Mouse (Mus musculus) adipocyte (in vitro differentiated cells): ENCODE data around the gene Bsg.
A peak's percentile ranks its signal among the peaks of the same experiment; 100 is the strongest.

Source experiments
- DNase-seq: peaks from one replicate; pipeline ENCODE4 v3.0.0-alpha.2; 2016; ENCODE audit warnings: low spot score

Bsg gene

DNA sequence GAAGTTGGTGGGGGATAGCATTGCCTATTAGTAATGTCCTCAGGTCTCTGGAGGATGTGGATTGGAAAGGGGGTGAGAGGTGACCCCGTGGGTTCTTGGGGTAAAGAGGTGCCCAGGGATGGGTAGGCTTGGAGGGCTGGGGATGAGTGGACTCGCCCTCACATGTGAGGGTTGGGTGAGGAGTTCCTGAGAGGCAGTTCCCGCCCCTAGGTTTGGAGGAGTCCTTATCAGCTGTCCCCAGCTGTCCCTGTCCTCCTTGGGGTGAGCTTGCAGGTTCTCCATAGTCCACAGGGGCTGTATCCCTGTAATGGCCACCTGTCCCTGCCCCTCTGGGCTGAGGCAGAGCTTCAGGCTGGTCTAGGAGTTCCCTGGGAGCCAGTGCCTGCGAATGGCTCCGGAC, 1.7 kb downstream of the Bsg start:
- no peak for DNase-seq

DNA sequence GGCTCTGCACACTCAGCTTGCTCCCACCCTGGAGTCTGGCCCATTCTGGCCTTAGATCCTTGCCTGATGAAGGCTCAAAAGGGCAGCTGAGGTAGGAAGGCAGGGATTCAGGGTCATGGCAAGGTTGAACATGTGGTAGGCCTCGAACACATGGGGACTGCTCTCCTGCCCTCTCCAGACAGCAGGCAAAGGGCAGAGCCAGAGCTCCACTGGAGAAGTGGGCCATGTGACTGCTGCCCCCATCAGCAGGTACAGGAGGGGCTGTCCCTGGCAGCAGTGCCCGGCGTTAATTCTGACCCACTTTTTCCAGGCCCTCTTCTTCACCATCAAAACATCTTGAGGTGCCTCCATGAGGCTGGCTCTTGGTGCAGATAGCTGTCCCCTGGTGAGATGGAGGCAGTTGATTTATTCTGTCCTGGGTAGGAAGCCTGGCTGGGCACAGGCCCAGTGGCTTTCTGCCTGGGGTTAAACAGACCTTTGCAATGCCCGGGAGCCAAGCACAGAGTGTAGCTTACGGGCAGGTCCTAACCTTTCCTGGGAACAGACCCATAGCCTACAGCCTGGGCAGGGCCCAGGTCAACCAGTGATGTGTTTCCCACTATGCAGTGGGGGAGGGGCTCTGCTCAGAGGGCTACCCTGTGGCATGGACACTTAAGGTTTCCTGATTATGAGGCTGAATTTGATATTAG, 2.3 kb downstream of the Bsg start:
- peak; percentile 64 for DNase-seq

DNA sequence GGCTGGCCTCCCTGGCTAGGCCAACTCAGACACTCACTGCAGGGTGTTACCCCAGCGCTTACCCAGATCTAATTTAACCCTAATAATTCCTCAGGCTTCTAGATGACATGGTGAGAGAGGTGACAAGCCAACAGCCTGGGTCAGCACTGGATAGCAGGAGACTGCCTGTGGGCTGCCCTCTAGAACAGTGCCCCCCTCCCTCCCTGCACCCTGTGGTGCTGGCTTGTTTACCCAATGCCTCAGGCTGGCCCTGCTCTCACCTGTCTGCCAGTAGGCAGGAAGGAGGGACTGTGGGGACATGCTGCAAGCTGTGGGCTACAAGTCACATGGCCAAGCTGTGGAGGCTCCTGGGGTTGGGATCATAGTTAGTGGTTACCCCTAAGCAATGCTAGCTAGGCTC, 2.9 kb downstream of the Bsg start:
- no peak for DNase-seq

DNA sequence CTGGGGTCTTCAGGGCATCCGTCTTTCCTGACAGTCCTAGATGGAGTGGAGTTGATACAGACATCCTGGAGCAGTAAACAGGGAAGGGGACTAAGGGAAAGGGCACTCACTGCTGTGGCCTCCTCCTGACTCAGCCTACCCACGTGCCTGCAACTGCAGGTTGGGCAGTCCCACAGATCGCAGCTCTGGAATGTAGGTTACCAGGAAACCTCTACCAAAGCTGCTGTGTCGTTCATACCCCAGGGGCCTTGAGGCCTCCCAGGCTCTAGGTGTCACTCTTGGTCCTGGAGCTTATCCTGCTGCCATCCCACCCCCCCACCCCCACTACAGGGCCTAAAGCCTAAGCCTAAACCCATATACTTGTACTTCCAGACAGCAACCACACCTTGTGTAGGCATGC, 3.5 kb downstream of the Bsg start:
- DNase-seq = no peak

DNA sequence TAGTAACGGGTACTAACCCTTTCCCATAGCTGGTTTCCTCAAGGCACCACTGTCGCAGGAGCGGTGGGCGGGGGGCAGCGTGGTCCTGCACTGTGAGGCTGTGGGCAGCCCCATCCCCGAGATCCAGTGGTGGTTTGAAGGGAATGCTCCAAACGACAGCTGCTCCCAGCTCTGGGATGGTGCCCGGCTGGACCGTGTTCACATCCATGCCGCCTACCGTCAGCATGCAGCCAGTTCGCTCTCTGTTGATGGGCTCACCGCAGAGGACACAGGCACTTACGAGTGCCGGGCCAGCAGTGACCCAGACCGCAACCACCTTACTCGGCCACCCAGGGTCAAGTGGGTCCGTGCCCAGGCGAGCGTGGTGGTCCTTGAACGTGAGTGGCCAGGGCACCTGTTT, 4.4 kb downstream of the Bsg start:
- no peak for DNase-seq

DNA sequence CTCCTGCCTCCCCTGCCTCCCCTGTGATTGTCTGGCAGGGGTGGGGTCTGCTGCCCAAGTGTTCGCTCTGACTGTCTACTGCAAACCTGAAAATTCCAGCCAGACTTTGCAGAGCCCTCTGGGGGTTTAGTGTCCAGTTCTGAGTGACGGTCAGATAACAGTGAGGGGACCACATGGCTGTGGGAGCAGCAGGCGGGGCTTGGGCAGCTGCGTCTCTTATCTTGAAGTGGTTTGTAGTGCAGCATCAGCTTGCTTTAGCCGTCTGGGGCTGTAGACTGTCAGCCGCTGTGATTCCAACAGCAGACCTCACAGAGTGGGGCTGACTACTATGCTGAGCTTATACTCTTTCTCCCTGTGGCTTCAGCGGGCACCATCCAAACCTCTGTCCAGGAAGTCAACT, 5.0 kb downstream of the Bsg start:
- DNase-seq = no peak

DNA sequence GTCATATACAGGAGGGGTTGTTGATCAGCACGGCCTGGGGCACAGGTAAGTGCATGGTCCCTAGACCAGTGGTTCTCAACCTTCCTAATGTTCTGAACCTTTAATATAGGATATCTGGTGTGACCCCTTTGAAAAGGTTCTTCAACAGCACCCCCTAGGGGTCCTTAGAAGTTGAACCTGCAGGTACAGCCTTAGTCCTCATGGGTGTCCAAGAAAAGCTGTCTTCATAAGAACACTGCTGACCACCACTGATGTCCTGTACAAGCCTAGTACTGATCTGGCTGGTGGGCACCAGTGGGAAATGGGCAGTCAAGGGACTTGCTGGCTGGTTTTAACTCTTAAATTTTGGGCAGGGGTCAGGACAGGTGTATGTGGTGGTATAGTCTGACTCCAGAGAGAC, 7.7 kb downstream of the Bsg start:
- no peak for DNase-seq

DNA sequence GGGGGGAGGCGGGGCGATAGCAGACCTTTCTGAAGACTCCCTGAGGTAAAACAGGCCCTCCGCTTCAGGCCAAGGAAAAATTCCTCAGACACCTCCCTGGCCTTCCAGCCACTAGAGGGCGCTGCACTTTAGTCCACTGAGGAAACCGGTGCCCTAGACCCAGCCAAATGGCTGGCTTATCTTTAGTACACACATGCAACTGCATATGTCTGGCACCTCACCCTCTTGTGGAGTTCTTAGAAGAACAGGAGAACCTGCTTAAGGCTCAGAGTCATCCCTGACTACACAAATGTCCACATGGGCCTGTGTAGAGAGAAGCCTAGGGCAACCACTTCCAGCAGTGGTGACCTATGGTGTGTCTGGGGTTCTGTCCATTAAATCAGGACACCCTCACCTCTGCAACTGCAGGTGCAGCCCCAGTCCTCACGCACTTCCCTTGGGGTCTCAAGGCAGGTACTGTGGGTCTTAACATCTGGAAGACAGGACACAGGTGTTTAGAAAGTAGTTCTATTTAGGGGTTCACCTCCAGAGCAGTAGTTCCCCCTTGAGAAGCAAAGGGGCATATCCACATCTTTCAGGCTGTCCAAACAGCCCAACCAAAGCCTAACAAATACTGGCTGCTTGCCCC, 8.3 kb downstream of the Bsg start:
- peak; percentile 82 for DNase-seq

DNA sequence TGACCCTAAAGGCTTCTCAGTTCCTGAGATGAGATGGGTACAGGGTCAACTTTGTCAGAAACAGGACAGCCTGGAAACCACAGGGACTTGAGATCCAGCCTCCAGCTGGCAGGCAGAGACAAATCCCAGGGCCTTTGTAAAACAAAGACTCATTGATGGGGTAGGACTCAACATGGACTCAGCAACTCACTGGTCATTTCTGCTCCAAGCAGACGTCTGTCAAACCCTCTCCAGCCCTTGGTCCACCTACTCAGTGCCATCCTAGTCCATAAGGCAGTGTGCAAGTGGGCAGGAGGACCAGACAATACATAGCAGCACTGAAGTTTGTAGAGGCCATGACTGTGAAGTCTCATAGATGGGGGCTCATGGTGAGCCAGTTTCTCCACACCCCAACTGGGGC, 8.9 kb downstream of the Bsg start:
- no peak for DNase-seq

DNA sequence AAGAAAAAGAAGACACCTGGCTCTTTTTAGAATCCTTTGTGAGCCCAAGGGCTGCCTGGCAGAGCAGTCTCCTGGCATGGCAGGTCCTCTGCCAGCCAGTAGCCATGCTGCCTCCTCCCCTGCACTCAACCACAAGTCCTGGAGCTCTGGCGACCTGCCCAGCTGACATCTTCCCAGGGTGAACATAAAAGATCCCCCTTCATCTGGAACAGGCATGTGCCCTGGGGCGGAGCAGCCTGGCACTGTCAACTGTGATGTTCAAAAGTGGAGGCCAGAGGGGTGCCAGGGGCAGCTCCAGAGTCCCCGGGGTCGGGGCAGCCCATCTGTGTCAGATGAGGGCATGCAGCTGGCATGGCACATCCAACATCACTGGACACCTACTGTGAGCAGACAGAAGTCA, 10.7 kb downstream of the Bsg start:
- DNase-seq = no peak

DNA sequence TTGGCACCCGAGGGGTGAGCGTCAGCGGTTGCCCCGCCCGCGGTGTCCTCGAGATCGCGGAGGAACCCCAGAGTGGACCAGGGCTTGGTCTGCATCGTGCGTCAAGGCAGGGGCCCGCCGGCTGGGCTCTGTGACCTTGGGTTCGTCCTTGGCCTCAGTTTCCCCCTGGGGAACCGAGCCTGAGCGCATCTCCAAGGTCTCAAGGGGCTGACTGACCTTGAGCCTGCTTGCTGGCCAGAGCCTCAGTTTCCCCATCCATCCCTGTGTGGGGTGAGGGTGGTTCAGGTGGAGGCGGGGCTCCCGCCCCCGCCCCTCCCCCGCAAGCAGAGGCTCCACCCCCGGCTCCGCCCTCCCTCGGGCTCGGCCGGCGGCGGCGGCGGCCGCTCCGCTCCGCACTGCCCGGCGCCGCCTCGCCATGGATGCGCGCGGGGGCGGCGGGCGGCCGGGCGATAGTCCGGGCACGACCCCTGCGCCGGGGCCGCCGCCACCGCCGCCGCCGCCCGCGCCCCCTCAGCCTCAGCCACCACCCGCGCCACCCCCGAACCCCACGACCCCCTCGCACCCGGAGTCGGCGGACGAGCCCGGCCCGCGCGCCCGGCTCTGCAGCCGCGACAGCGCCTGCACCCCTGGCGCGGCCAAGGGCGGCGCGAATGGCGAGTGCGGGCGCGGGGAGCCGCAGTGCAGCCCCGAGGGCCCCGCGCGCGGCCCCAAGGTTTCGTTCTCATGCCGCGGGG, 12.1 kb downstream of the Bsg start, which contains the start of gene Hcn2:
Gene Hcn2, plus strand, starts transcription at position 381 of the 734 bp plus-strand sequence.
- DNase-seq = no peak

DNA sequence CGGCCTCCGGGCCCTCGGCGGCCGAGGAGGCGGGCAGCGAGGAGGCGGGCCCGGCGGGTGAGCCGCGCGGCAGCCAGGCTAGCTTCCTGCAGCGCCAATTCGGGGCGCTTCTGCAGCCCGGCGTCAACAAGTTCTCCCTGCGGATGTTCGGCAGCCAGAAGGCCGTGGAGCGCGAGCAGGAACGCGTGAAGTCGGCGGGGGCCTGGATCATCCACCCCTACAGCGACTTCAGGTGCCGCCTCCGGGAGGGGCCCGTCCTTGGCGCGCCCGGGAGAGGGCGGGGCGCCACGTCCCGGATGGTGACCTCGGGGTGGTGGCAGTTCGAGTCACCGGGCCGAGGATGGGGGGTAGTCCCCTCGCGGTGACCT, 12.7 kb downstream of the Bsg start:
- no peak for DNase-seq

DNA sequence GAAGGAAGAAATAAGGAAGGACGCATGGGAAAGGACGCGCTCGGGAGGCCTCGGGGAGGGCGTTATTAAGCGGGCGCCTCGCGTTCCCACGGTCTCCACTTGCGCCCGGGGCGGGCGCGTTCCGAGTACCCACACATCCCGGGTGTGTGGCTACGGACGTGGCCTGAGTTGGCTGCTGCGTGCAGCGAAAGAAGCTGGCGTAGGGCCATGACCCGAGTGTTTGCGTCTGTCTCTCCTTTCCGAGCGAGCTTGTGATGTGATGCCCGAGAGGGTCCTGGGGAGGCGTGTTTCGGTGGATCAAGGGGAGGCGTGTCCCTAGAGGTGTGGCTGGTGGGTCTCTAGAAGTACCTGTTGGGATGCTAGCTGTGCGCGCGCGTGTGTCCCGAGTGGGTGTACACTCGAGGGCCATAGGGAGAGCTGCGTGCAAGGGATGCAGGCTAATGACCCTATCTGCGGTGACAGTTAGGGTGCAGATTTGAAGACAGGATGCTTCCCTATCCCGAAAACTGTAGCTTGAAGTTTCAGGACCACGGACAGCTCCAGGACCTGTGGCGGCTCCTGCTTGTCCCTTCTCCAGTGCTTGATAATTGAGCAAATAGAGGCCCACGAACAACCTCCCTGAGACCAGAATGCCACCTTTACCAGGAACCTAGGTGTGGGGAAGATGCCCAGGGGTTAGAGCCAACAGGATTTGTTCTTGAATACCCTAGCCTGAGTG, 13.5 kb downstream of the Bsg start:
- peak; percentile 83 for DNase-seq

DNA sequence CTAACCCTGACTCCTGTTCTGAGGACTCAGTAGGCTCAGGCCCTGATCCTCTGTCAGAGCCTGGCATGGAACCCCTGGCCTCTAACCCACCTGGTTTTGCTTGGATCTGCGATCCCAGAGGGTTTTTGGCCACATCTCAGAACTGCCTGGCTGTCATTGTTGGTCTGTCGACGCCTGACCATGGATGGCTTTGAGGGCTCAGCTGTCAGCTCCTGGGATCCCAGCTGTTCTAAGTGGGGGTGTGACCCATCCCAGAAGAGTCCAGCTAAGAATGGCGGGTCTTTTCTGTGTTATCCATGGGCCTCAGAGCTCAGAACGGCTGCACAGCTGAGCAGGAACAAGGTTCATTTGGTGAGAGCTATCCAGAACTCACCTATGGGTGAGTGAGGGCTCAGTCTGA, 16.8 kb downstream of the Bsg start:
- DNase-seq = no peak

DNA sequence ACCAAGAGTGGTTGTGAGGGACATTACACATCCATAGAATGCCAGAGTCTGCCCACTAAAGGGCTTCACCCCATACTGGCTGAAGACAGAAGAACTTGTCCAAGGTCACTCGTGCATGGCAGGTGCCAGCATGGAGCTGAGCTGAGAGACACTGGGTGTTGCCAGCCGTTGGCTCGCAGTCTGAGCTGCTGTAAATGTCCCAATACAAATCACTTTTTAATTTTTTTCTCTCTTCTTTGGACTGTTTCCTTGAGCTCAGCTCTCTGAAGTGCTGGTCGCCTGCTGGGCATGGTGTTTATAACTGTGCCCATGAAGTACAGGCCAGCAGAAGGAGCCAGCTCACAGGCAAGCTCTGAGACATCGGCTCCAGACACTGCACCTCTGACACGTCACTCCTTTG, 18.8 kb downstream of the Bsg start:
- peak; percentile 33 for DNase-seq

DNA sequence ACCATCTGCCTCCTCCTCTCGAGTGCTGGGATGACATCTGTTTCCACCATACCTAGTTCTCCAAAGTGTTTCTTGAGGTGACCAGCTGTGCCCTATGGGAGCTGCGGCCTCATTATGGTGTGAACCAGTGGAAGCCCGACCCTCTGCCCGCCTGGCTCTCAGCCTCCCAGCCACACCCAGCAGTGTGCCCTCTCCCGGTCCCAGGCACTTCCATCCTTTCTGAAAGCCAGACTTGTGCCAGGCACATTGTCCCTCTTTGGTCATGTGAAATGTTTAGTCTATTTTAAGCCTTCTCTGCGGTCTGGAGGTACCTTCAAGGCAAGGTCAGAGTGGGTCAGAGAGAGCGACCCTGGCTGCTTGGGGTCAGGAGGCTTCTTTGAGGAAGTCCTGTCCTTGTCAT, 19.4 kb downstream of the Bsg start:
- DNase-seq = no peak

DNA sequence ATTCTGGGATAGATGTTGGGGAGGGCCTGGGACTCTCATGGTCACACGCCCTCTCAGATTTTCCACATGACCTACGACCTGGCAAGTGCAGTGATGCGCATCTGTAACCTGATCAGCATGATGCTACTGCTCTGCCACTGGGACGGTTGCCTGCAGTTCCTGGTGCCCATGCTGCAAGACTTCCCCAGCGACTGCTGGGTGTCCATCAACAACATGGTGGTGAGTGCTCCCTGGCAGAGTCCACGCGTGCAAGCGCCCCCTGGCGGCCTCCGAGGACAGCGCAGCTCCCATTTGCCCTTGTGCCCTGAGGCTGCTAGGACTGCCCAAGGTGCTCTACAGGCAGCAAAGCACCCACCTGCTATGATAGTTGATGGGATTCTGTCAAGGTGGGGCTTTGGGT, 21.8 kb downstream of the Bsg start:
- DNase-seq = no peak

DNA sequence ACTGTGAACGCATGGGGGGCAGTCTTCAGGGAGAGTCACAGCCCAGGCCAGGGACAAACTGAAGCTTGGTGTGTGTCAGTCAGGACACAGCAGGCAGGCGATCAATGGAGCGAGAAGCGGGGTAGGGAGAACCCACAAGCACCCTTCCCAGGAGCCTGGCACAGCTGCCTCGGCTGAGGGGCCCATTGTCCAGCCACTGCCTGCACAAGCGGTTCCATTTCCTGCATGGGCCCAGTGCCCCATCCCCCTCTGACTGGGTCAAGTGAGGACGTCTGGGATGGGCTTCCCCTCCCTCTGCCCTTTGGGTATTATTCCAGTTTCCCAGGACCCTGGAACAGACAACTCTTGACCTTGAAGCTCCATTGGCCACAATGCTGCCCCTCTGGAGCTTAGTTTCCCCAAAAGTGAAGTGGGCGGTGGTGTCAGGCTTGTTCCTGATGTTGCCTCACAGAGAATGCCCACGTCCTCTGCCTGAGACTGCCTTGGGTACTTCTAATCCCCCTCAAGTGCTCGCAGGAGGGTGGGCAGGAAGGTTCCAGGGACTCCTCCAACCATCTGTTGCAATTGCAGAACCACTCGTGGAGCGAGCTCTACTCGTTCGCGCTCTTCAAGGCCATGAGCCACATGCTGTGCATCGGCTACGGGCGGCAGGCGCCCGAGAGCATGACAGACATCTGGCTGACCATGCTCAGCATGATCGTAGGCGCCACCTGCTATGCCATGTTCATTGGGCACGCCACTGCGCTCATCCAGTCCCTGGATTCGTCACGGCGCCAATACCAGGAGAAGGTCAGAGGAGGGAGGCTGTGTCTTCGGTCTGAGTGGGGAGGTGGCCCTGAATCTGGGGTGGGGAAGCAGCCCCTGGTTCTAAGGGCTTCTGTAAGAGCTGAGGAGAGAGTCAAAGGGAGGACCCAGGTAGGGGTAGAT, 24.3 kb downstream of the Bsg start:
- DNase-seq = no peak

DNA sequence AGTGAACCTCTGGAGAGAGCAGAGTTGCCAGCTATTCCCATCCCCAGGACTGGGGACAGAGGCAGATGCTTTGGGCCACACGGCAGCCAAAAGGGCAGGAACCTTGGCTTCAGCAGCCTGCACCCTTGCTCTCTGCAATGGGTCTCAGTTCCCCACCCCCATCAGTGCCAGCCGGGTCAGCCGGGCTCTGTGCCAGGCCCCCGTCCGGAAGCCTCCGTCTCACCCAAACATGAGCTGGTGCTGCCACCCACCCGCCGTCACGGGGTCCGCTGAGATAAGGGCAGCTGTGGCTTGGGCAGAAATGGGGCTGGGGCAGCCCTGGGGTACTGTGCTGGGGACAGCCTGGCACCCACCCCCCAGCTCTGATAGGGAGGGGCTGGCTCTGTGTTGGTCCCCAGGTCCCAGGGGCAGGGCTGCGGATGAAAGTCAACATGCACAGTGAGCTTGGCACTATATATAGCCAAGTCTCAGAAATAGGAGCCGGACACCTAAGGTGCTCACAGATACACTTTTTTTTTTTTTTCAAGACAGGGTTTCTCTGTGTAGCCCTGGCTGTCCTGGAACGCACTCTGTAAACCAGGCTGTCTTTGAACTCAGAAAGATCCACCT, 25.2 kb downstream of the Bsg start:
- DNase-seq = no peak

DNA sequence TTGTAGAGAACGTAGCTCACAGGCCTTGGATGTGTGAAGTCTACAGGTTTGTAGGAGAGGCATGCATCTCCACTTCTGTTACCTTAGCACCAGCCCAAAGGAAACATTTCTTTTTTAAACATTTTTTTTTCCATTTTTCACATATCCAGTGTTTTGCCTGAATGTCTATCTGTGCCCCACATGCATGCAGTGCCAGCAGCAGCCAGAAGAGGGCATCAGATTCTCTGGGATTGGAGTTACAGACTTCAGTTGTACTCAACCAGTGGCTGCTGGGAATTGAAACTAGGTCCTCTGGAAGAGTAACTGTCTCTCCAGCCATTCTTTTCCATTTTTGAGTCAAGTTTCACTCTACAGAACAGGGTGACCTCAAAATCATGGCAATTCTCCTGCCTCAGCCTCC, 28.2 kb downstream of the Bsg start:
- peak; percentile 23 for DNase-seq

DNA sequence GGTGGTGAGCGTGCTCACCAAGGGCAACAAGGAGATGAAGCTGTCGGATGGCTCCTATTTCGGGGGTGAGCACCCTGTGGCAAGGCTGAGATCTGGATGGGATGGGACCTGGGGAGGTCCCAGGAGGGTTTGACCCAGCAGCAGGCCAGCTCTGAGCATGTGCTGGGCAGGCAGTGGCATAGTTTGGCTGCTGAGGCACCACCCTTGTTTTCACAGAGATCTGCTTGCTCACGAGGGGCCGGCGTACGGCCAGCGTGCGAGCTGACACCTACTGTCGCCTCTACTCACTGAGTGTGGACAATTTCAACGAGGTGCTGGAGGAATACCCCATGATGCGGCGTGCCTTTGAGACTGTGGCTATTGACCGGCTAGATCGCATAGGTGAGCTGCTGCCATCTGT, 29.6 kb downstream of the Bsg start:
- DNase-seq = no peak
